Mouse (Mus musculus) kidney, adult 10 weeks (tissue): ENCODE results near the gene Tmem41a. TPM values are rescaled to one million over a fixed set of nuclear protein-coding genes. Genes with fewer than 3 reads are reported as not detected.

ENCODE experiments used
- polyA plus RNA-seq: library from polyadenylated mRNA; stranded (reverse); fragments of 350-450 nt; fragmentation: Illumina TruSeq; extraction: RNeasy Lipid Tissue Mini Kit (QIAGEN cat#74804); gene quantifications from one replicate; pipeline ENCODE4 v1.2.3, GENCODE M21; 2014; ENCODE audit warnings: low read depth, low replicate concordance

The Tmem41a gene
- 6.4 TPM for polyA plus RNA-seq

GRCm38 (mm10) chr16:21946761-21947715 lies at the start of gene Tmem41a:
Tmem41a (minus strand) TSS chr16:21947552.

GRCm38 (mm10) chr16:21995304-21995703 lies 48.0 kb upstream of the Tmem41a start, which contains the start of gene Liph:
Liph (minus strand) TSS chr16:21995663.

Other genes starting within 250 kb of the Tmem41a start
- 666 TPM for gene Ehhadh, start 159.7 kb downstream of the Tmem41a start, polyA plus RNA-seq
- gene Map3k13, start 153.2 kb downstream of the Tmem41a start, polyA plus RNA-seq, result 7.1 TPM
- gene Liph, start 48.1 kb upstream of the Tmem41a start, polyA plus RNA-seq, result 0.61 TPM
- 43.7 TPM for gene Senp2, start 61.9 kb upstream of the Tmem41a start, polyA plus RNA-seq
- gene Igf2bp2, start 215.7 kb upstream of the Tmem41a start, polyA plus RNA-seq, result 4.1 TPM